Mouse (Mus musculus) thymus, postnatal 10 days (tissue): ENCODE results near the gene Ptprb.

Experiments
- DNase-seq, 2 experiments: peaks; one replicate each; pipeline ENCODE4 v3.0.0; 2021; ENCODE audit warnings: low spot score in 2 of 2

Gene Ptprb

DNA sequence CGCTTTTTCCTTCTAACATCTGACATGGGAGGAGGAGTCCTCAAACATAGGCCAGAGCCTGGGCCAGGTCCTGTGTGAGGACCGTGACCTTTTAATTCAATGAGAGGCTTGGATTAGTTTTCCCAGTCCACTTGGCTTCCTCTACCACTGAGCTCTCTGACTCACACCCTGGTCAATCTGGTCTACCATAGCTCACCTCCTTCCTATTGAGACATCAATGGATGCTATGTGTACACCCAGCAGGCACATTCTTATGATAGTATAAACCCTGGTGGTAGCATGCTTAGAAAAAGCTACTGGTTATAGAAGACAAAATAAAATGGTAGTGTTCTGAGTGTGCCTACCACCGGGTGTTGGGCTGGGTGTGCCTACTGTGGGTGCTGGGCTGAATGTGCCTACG lies 21.1 kb downstream of the Ptprb start:
- DNase-seq: no peak

DNA sequence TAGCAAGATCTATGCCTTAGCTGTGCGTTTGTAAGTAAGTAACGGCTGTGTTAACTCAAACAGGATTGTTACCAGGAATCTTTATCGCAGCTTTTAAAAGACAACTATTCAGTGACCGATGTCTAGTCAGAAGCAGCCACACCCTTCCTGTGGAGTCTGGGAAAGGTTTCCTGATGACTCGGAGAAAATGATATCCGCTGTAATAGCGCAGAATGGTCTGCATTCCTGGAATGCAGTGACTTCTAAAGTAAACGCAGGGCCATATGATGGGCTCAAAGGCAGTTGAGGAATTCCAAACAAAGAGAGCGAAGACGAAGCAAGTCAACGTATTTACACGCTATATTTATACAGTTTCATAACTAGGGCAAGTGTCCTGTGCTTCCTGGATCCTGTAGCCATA lies 22.5 kb downstream of the Ptprb start:
- DNase-seq: no peak

GRCm38 (mm10) chr10:116300824-116301223 lies 25.5 kb downstream of the Ptprb start:
- DNase-seq: no peak

GRCm38 (mm10) chr10:116301258-116301657 lies 25.9 kb downstream of the Ptprb start:
- DNase-seq: no peak

GRCm38 (mm10) chr10:116304355-116304754 lies 29.0 kb downstream of the Ptprb start:
- no peak for DNase-seq

DNA sequence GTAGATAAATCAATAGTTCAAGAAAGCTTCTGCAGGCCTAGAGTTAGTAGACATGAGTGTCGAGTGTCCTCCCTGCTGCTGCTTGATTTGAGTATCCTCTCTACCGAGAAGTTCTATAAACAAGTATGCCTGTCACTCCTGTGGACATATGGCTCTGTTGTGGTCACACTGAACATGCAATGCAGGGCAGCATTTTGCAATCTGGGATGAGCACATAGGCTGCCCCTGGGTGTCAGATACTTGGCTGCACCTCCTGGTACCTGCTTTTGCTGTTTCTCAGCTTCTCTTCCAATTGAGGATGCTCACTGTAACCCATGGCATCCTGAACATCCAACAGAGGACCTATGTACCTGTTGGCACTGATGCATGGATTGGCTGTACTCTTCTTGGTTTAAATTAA lies 34.1 kb downstream of the Ptprb start:
- DNase-seq: no peak

DNA sequence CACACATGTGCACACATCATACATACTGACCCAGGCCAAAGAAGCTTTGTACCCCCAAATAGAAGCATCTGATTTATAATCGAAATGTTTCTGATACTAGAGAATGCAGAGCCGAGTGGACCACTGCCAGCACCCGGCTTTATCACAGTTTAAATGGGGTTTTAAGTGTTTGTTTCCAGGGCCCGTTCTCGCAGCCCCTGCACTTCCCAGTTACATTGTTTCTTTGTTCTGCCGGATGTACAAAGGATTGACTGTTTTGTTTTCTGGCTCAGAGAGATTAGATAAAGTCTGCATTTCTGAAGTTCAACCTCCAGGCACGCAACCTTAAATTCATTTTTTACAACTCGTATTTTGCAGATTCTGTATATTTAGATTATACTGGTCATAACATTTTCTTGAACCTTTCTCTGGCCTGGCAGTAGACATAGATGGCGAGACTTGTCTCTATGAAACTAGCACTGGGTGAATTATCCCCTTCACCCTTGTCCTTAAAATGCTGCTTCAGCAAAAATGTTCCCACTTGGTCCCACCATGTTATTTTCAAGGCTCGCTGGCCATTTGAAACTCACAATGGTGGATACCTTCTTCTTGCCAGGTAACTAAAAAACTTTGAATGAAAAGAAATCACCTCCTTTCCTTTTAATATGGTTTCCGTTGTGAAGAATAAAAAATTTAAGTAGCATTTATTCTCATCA lies 35.3 kb downstream of the Ptprb start:
- no peak for DNase-seq

DNA sequence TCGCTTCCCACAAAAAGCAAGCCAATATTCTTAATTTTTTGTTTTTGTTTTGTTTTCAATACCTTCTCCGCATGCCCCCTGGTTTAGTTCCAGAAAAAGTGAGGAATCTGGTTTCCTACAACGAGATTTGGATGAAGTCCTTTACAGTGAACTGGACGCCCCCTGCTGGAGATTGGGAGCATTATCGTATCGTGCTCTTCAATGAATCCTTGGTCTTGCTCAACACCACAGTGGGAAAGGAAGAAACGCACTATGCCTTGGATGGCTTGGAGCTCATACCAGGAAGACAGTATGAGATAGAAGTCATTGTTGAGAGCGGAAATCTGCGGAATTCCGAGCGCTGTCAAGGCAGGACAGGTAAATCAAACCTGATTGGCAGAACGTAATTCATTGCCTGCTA lies 43.9 kb downstream of the Ptprb start:
- peak in 1 of 2 experiments; percentile 46 for DNase-seq

GRCm38 (mm10) chr10:116329086-116329485 lies 53.8 kb downstream of the Ptprb start:
- DNase-seq: no peak

- peak; percentile 34 to 76 for DNase-seq
Measured at GRCm38 (mm10) chr10:116330458-116330857, 55.1 kb downstream of the Ptprb start.

GRCm38 (mm10) chr10:116330961-116331510 lies 55.7 kb downstream of the Ptprb start:
- DNase-seq: no peak

DNA sequence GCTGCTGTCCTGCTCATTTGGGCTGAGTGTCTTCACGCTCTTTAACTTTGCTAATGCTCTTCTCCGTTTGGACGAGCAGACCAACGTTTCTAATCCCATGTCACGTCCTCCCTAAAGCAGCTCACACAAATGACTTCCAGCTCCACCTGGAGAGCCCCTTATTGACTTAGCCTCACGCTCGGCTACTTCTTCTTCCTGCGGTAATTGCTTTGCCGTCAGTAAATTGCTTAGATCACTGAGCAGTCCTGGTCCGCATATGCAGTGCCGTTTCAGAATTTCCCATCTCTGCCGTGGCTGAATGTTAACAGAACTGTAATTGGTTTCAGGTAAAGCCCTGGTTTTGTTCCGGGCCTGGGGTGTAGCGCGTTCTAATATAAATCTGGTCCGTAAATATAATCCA lies 58.3 kb downstream of the Ptprb start:
- no peak for DNase-seq

DNA sequence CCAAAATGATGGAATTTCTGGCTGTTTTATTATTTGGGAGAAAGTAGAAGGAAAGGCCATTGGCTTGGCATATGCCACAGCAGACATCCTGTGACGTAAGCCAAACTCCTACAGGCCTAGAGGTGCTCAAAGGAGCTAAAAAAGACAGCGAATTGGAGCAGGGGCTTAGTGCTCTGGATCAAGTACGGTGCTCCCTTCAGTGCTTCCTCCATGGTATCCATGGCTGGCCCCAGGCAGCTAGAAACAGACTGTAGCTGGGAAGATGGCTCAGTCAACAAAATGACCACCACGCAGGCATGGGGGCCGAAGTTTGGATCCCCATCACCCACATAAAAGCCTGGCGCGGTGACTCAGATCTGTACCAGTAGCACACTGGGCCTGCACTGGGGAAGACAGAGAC lies 58.8 kb downstream of the Ptprb start:
- no peak for DNase-seq

DNA sequence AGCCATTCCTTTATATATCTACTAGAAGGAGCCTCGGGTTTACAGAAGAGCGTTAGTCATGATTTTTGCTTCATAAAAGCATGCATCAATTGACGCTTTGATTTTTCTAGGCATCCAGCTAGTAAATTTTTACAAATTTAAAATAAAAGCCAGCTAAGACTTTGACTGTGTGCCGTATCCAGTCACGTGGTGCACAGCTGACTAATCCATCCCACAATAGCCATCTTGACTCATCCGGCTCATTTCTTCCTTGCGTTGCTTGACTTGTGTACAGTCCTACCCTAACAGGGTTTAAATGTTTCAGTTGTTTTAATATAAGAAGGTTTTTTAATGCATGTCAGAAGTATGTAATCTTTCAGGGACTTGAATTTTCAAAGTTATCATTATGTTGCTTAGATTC lies 60.0 kb downstream of the Ptprb start:
- no peak for DNase-seq

DNA sequence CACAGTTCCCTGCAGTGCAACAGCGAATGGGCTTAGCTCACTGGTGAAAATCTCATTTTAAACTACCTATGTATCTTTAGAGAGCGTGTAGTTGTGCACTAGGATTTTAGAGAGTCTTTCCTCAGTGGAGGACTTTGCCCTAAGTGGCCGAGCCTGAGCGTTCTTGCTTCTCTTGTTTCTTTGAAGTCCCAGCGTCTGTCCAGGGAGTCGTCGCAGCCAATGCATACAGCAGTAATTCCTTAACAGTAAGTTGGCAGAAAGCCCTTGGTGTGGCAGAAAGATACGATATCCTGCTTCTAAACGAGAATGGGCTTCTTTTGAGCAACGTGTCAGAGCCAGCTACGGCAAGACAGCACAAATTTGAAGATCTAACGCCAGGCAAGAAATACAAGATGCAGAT lies 65.9 kb downstream of the Ptprb start:
- DNase-seq: no peak

DNA sequence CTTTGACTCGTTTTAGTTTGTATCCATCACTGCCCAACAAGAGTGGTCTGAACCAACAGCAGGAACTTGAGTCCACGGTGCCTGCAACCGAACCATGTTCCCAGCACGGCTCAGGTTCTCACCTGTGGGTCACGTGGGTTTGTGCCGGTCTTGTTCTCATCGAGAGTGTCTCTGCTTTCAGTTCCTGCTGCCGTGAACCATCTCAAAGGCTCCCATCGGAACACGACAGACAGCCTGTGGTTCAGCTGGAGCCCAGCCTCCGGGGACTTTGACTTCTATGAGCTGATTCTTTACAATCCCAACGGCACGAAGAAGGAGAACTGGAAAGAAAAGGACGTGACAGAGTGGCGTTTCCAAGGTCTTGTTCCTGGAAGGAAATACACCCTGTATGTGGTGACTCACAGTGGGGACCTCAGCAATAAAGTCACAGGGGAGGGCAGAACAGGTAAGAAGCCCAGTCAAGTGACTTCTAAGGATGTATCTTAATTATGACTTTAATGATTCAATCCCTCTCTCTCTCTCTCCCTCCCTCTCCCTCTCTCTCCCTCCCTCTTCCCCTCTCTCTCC lies 71.4 kb downstream of the Ptprb start:
- no peak for DNase-seq

GRCm38 (mm10) chr10:116349004-116349403 lies 73.7 kb downstream of the Ptprb start:
- no peak for DNase-seq

- DNase-seq: no peak
Measured at GRCm38 (mm10) chr10:116350532-116350931, 75.2 kb downstream of the Ptprb start.

DNA sequence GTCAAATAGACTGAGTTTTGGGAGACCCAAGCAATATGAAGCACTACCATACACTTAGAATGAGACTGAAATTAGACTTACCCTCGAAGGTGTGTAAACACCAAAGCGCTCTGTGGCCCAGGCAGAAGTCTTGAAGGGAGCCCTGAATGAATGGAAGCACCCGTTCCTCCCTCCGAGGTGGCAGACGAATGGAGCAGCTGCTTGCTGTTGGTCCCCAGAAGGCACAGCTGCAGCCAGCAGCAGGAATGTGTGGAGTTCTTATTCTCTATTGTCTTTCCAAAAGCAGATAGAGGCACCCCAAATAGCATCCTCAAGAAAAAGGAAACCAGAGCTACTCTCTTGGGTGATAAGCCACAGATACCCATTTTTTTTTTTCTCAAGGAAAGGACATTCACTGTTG lies 79.0 kb downstream of the Ptprb start:
- no peak for DNase-seq

GRCm38 (mm10) chr10:116362181-116362580 lies 86.9 kb downstream of the Ptprb start:
- no peak for DNase-seq

- no peak for DNase-seq
Measured at GRCm38 (mm10) chr10:116362645-116363044, 87.3 kb downstream of the Ptprb start.

DNA sequence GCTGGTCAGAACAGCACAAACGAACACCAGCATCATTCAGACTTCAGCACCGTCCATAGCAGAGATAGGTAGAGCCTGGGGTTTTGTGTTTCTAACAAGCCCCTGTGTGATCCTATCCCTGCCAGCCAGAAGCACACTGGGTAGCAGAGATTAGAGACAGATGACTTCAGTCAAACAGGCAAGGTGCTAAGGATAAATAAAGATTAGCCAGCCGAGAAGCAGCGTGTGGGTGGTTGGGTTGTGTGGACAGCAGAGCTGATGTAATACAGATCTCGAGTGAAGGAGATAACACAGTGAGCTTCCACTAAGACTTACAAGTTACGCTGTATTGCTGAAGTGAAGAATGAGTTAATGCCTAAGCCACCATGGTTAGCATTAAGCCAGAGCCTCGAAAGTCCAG lies 89.4 kb downstream of the Ptprb start:
- no peak for DNase-seq

DNA sequence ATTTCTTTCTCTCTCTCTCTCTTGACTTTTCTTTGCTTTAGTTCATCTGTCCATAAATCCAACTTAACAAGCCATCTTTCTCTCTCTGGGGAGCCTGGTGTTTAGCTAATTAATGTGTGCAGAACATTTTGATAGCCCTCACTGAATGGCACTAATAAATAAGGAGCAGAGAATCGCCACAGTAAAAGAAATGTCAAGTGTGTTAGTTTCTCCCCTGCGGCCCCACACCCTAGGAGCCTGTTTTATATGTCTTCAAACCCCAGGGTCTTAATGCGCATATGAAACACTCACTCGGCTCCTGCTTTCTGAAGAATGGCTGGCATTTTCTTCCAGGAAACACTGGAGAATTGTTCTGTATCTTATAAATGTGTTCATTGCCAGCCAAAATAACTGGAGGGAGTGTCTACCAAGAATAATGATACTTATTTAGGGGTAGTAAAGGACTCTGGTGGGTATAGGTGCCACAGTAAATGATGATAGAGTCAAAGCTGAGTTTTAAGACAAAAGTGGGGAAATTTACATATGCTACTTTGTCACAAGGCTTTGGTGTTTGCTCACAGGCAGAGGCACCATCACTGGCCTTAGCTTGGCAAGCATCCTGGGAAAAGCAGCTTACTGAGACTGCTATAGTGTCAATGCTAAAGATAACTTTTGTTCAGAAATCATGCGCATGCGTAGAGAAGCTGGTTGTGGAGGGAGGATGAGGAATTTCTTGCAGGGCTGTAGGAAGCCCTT lies 95.8 kb downstream of the Ptprb start:
- no peak for DNase-seq
